Mouse (Mus musculus) ES-Bruce4 (cell line): ENCODE measurements around the gene Hoxa4. TPM values are rescaled to one million over a fixed set of nuclear protein-coding genes. Genes with fewer than 3 reads are reported as not detected.

Experiments used
- H3K27ac ChIP-seq: 2 replicates; pipeline ENCODE4 v1.5.1; 2012; ENCODE audit warnings: low read length, inconsistent platforms; ENCODE audit not compliant: insufficient read depth
- H3K27me3 ChIP-seq: 2 replicates; pipeline ENCODE4 v1.6.1; 2012; ENCODE audit warnings: mild to moderate bottlenecking, low read length, inconsistent platforms; ENCODE audit not compliant: control insufficient read depth, poor library complexity, insufficient read depth, severe bottlenecking
- H3K36me3 ChIP-seq: 2 replicates; pipeline ENCODE4 v1.6.1; 2012; ENCODE audit warnings: inconsistent platforms, mild to moderate bottlenecking, low read length, moderate library complexity; ENCODE audit not compliant: control insufficient read depth, poor library complexity, insufficient read depth, severe bottlenecking
- H3K4me1 ChIP-seq: one replicate; pipeline ENCODE4 v1.8.1; 2011; ENCODE audit warnings: low read length; ENCODE audit not compliant: control insufficient read depth, insufficient read depth
- H3K4me3 ChIP-seq: 2 replicates; pipeline ENCODE4 v1.5.1; 2011; ENCODE audit warnings: low read depth, mild to moderate bottlenecking, low read length
- H3K9ac ChIP-seq: 2 replicates; pipeline ENCODE4 v1.6.1; 2012; ENCODE audit warnings: low read depth, mild to moderate bottlenecking, inconsistent platforms; ENCODE audit not compliant: poor library complexity, severe bottlenecking
- H3K9me3 ChIP-seq: replicated peaks from 2 replicates; pipeline ENCODE4 v1.6.1; 2012; ENCODE audit warnings: mild to moderate bottlenecking, low read length, inconsistent platforms; ENCODE audit not compliant: control insufficient read depth, poor library complexity, insufficient read depth, severe bottlenecking
- CTCF ChIP-seq: IDR thresholded peaks from one replicate; pipeline ENCODE4 v1.8.1; 2011; ENCODE audit warnings: low read depth, low read length
- EP300 ChIP-seq: IDR thresholded peaks from 2 replicates; pipeline ENCODE4 v1.6.1; 2011; ENCODE audit warnings: low read depth, low read length; ENCODE audit not compliant: insufficient read depth
- POLR2A ChIP-seq: IDR thresholded peaks from one replicate; pipeline ENCODE4 v1.8.1; 2011; ENCODE audit warnings: low read length; ENCODE audit not compliant: insufficient read depth
- polyA plus RNA-seq: library from polyadenylated mRNA; stranded (reverse); fragments of >200 nt; gene quantifications from 2 replicates; pipeline ENCODE4 v1.2.4, GENCODE M21; 2011; ENCODE audit warnings: low read depth; ENCODE audit not compliant: missing spikeins, insufficient read depth, insufficient read length

Hoxa4 gene
- polyA plus RNA-seq, 1 experiment, result not detected

DNA sequence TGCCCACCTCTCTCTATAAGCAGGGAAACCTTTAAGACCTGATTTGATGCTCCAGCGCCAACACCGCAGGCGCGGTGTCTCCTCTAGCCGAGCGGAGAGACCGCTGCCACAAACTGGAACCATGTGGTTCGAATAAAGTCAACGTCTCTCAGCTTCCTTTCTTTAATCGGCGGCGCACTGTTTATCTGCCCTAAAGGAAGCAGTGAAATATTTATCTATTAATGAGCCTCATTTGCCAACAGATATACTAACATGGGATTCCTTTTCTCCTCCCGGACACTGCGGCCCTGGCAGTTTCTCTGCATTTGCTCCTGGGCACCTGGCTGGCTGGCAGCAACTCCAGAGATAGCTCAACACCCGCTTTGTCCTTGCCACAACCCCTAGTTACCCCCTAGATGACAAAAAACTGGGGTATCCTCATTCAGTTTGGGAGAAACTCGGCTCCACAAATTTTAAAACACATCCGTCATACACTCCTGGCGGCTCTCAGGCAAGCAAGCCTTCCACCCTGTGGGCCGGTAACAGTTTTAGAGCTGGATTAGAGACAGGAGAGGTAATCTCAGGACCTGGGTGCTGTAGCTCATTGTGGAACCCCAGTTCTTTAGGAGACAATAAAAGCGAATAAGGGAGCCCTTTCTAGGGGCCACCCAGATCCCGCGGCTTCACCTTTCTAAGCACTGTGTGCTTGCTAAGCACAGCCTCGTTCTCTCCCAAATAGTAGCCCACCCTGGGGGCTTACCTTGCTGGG, 26.5 kb upstream of the Hoxa4 start:
- Histone ChIP-seq H3K4me1 (no peaks in the 10 kb centered on the region), H3K36me3 (no peaks in the 10 kb centered on the region), H3K27ac (no peak overlapping the region), H3K27me3 (peaks cover 59% of the 10 kb centered on the region), H3K4me3 (peak overlapping the region; percentile 28), H3K9ac (peak overlapping the region; percentile 34; the same call in 1 of the 2 replicates), H3K9me3 (no peaks in the 10 kb centered on the region)
- no peak for TF ChIP-seq EP300
- no peak for TF ChIP-seq POLR2A
- TF ChIP-seq CTCF, result no peak

DNA sequence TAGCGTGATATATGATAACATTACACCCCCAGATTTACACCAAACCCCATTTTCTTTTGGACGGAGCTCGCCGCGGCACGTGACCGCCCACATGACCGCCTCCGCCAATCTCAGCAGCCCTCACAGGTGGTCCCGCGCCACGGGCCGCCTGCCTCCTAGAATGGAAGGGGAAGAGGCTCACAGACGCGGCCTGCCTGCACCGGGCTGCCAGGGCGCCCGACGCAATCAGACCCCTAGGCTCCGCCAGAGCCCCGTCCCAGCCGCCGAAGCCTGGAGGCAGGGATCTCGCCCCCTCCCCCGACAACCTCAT, 25.9 kb upstream of the Hoxa4 start:
- peaks cover 58% of the 10 kb centered on the region for H3K27me3 ChIP-seq

DNA sequence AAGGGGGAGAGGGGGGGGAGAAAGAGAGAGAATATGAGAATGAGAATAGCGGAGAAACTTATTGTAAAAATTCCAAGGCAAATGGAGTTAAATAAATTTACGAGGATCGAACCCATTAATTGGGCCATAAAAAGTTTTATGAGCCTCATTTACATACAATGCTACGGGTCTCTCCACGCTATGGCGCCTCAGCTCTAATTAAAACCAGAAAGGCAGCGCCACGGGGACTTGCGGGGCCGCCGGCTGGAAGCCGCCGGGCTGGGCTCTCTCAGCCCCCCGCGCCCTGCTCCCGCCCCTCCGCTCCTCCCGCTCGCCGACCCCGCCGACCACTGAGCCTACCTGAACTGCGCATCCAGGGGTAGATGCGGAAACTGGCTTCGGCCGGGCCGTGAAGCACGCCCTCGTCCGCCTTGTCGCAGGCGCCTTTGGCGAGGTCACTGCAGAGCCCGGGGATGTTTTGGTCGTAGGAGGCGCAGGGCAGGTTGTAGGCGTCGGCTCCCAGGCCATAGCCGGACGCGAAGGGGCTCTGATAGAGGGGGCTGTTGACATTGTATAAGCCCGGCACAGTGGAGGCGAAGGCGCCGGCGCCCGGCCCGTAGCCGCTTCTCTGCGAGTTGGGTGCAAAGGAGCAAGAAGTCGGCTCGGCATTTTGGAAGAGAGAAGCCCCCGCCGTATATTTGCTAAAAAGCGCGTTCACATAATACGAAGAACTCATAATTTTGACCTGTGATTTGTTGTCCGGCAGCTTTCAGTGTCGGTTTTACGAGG, 25.3 kb upstream of the Hoxa4 start:
- H3K9ac ChIP-seq, result peak overlapping the region; percentile 50
- no peak for TF ChIP-seq EP300
- no peak for TF ChIP-seq CTCF
- TF ChIP-seq POLR2A, result no peak
- H3K36me3 ChIP-seq, result no peaks in the 10 kb centered on the region
- peak overlapping the region; percentile 28 for H3K4me3 ChIP-seq
- no peaks in the 10 kb centered on the region for H3K9me3 ChIP-seq
- no peak overlapping the region for H3K27ac ChIP-seq
- H3K27me3 ChIP-seq, result peaks cover 57% of the 10 kb centered on the region
- H3K4me1 ChIP-seq, result no peaks in the 10 kb centered on the region

More for the DNA sequence above, 25.9 kb upstream of the Hoxa4 start:
- no peak for TF ChIP-seq CTCF
- no peak for TF ChIP-seq POLR2A
- TF ChIP-seq EP300, result no peak
- H3K9me3 ChIP-seq, result no peaks in the 10 kb centered on the region
- no peak overlapping the region for H3K27ac ChIP-seq
- H3K36me3 ChIP-seq, result no peaks in the 10 kb centered on the region
- H3K9ac ChIP-seq, result peak overlapping the region; percentile 50; the same call in 1 of the 2 replicates
- H3K4me1 ChIP-seq, result no peaks in the 10 kb centered on the region
- H3K4me3 ChIP-seq, result peak overlapping the region; percentile 28

DNA sequence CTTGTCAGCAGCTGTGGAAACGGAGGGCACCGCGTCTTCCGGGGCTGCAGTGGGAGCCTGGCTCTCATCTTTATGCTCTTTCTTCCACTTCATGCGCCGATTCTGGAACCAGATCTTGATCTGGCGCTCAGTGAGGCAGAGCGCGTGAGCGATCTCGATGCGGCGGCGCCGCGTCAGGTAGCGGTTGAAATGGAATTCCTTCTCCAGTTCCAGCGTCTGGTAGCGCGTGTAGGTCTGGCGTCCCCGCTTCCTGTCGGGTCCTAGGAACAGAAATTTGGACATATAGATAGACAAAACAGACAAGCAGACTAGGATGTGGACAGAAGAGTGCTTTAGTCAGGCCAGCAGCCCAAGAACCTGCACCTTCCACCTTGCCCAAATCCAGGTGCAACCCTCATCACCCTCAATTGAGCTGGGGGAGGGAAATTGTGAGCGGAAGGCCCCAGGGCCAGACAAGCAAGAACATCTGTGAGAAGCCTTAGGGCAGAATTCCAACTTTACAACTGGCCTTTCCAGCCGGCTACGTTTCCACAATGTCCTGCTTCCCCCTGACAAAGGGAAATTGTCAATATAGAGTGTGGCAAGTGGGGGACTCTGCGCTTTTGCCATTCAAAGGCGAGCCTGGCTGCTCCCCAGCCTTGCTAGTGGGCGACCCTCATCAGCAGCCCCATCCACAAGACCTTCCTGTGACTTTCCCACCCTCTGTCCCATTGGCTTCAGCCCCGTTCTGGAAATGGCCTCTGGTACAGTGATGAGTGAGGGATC, 24.4 kb upstream of the Hoxa4 start:
- H3K9me3 ChIP-seq, result no peaks in the 10 kb centered on the region
- peaks cover 57% of the 10 kb centered on the region for H3K27me3 ChIP-seq
- H3K9ac ChIP-seq, result no peak overlapping the region
- H3K4me3 ChIP-seq, result no peak overlapping the region
- TF ChIP-seq POLR2A (no peak), CTCF (no peak), EP300 (no peak)
- no peaks in the 10 kb centered on the region for H3K4me1 ChIP-seq
- no peak overlapping the region for H3K27ac ChIP-seq
- no peaks in the 10 kb centered on the region for H3K36me3 ChIP-seq

DNA sequence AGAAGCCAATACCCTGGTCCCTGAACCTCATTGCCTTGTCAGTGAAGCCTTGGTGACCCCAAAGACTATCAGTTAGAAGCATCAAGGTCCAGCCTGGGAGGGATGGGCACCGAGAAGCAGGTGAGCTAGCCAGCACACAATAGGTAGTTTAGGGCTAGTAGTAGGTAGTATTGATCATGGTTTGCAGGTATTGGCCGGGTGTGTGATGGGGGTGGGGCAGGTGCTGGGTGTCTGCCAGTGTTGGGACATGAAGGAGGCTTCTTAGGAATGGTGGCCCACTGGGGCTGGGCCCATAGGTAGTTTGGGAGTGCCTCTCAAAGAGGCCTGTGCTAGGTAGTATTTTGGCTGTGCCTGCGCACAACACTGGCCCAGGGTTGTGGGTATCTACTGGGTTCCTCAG, 23.5 kb upstream of the Hoxa4 start:
- Histone ChIP-seq H3K4me1 (no peaks in the 10 kb centered on the region), H3K4me3 (no peak overlapping the region), H3K27ac (no peak overlapping the region), H3K9ac (no peak overlapping the region), H3K27me3 (peaks cover 52% of the 10 kb centered on the region), H3K9me3 (no peaks in the 10 kb centered on the region), H3K36me3 (no peaks in the 10 kb centered on the region)
- TF ChIP-seq POLR2A (no peak), EP300 (no peak), CTCF (no peak)

DNA sequence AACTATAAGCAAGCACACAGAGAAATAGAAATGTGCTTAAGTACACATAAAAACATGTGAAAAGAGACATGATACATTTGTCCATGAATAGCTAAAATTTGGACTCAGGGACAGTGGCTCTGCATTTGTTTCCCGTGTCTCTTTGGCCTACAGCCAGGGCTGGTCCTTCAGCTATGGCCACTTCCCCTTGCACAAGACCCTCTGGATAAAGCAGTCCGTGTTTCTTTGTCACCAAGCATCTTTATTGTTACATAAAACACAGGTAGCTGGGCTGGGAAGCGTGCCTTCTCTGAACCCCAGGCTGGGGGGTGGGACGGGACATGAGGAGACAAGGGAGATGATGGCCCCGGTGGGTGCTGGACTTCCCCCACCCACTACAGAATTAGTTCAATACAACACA, 22.7 kb upstream of the Hoxa4 start:
- Histone ChIP-seq H3K9me3 (no peaks in the 10 kb centered on the region), H3K27me3 (peaks cover 55% of the 10 kb centered on the region), H3K9ac (no peak overlapping the region), H3K36me3 (no peaks in the 10 kb centered on the region), H3K27ac (no peak overlapping the region), H3K4me3 (no peak overlapping the region), H3K4me1 (no peaks in the 10 kb centered on the region)
- TF ChIP-seq POLR2A, result no peak
- TF ChIP-seq CTCF, result no peak
- no peak for TF ChIP-seq EP300
